Mouse (Mus musculus): ENCODE results near the gene Ints13. TPM values are rescaled to one million over a fixed set of nuclear protein-coding genes. Genes with fewer than 3 reads are reported as not detected.

The Ints13 gene
- polyA plus RNA-seq, 1 experiment, result 67.3 TPM

DNA sequence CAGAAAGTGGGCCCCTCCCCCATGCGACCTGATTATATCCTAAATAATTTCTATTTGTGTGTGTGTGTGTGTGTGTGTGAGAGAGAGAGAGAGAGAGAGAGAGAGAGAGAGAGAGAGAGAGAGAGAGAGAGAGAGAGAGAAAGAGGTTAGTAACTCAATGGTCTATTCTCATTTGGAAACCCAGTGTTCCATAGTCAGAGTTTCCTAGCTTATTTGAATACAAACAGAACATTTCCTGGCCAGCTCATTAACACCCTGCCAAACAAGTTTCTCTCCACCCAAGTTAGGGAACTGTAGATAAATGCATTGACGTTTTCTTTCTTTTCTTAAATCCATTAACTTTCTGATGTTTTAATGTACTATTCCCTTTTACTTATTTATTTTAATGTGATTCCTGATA, 39.6 kb downstream of the Ints13 start:
- 79% methylated on average over 2 of the region's 2 CpGs for WGBS
- no peaks in the 10 kb centered on the region for H3K4me1 ChIP-seq (ENCODE audit: control insufficient read depth, insufficient read depth, low read length)
- H3K27me3 ChIP-seq (ENCODE audit: control insufficient read depth, insufficient read depth, low read length), result no peaks in the 10 kb centered on the region
- no peak for DNase-seq
- no peak overlapping the region for H3K27ac ChIP-seq (ENCODE audit: insufficient read depth, low read length)
- no peak overlapping the region for H3K4me3 ChIP-seq (replicated peaks; ENCODE audit: insufficient read depth, low read depth, low read length)
- TF ChIP-seq CTCF (IDR thresholded peaks at IDR 0.05; ENCODE audit: borderline replicate concordance, insufficient read depth, low read depth, low read length), result no peak
- no peak for TF ChIP-seq POLR2A (IDR thresholded peaks at IDR 0.05; ENCODE audit: borderline replicate concordance, insufficient read depth, low read length)

DNA sequence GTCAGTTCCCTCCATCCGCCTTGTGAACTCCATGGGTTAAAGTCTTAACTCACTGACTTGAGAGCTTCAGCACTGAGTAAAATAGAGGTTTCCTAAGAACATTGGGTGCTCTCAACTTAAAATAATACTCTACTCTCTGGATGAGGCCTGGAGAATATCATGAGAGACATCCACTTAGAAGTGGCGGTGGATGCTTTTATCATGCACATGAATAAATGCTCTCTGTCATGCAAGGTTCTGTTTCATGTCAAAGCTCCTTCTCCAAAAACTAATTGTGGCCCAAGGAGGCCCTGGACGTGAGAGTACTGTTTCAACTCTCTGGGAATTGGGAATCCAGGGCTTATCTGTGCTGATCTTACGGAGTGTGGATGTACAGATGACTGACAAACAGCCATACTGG, 40.5 kb downstream of the Ints13 start:
- DNase-seq, result no peak
- no peak overlapping the region for H3K27ac ChIP-seq (ENCODE audit: insufficient read depth, low read length)
- 97% methylated on average over 4 of the region's 4 CpGs for WGBS
- H3K4me1 ChIP-seq (ENCODE audit: control insufficient read depth, insufficient read depth, low read length), result no peaks in the 10 kb centered on the region
- no peaks in the 10 kb centered on the region for H3K27me3 ChIP-seq (ENCODE audit: control insufficient read depth, insufficient read depth, low read length)
- no peak overlapping the region for H3K4me3 ChIP-seq (replicated peaks; ENCODE audit: insufficient read depth, low read depth, low read length)
- TF ChIP-seq POLR2A (IDR thresholded peaks at IDR 0.05; ENCODE audit: borderline replicate concordance, insufficient read depth, low read length), result no peak
- TF ChIP-seq CTCF (IDR thresholded peaks at IDR 0.05; ENCODE audit: borderline replicate concordance, insufficient read depth, low read depth, low read length), result no peak

DNA sequence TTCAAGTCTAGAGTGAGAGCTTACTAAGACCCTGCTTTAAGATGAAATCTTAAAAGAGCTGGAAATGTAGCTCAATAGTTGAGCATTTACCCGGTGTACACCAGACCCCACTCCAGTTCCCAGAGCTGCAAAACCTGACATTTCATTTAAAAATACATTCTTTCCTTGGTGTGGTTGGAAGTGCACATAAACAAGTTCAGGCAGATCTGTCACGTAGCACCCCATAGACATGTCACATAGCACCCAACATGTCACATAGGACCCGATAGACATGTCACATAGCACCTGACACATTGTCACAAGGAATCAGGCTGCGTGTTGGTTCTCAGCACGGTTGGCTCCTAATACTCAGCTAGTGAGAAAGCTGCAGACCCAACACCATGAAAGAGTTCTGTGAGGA, 42.1 kb downstream of the Ints13 start:
- Histone ChIP-seq H3K4me3 (replicated peaks; ENCODE audit: insufficient read depth, low read depth, low read length) (no peak overlapping the region), H3K27ac (ENCODE audit: insufficient read depth, low read length) (no peak overlapping the region), H3K4me1 (ENCODE audit: control insufficient read depth, insufficient read depth, low read length) (no peaks in the 10 kb centered on the region), H3K27me3 (ENCODE audit: control insufficient read depth, insufficient read depth, low read length) (no peaks in the 10 kb centered on the region)
- TF ChIP-seq CTCF (IDR thresholded peaks at IDR 0.05; ENCODE audit: borderline replicate concordance, insufficient read depth, low read depth, low read length) (no peak), POLR2A (IDR thresholded peaks at IDR 0.05; ENCODE audit: borderline replicate concordance, insufficient read depth, low read length) (no peak)
- no peak for DNase-seq
- 96% methylated on average over 5 of the region's 5 CpGs for WGBS

DNA sequence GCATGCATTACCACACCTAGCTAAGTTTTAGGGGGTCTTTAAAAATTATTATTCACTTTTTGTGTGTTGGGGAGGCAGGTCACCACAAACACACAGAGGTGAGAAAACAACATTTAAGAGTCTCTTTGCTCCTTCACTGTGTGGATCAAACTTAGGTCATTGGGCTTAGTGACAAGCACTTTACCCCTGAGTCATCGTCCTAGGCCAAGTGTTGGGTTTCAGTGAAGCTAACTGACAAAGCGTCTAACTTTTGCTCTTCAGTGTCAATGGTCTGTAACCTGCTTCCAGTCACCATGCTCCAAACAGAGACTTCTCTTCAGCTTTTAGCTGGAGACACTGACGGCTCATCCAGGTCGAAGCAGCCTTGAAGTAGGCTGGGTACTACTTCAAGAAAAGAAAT, 44.5 kb downstream of the Ints13 start:
- no peak overlapping the region for H3K4me3 ChIP-seq (replicated peaks; ENCODE audit: insufficient read depth, low read depth, low read length)
- no peak for TF ChIP-seq POLR2A (IDR thresholded peaks at IDR 0.05; ENCODE audit: borderline replicate concordance, insufficient read depth, low read length)
- H3K27ac ChIP-seq (ENCODE audit: insufficient read depth, low read length), result no peak overlapping the region
- 92% methylated on average over 4 of the region's 4 CpGs for WGBS
- no peaks in the 10 kb centered on the region for H3K27me3 ChIP-seq (ENCODE audit: control insufficient read depth, insufficient read depth, low read length)
- DNase-seq, result no peak
- H3K4me1 ChIP-seq (ENCODE audit: control insufficient read depth, insufficient read depth, low read length), result no peaks in the 10 kb centered on the region

DNA sequence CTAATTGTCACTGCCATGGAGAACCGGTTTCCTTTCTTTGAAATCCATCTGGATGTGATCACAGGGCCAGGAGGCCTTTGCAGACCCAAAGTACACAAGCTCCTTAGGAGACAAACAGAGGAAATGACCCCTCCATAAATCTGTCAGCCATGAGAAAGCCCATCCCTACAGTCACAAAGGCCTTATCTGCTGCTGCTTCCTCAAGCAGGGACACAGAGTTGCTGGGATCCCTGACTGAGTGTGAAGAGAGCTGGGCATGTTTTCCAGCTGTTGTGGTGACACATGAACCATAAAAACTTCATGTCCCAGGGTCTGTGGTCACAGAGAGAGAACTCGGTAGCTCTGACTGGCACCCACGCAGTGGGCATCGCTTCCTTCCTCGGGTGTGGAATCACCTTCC, 46.9 kb downstream of the Ints13 start:
- no peak for TF ChIP-seq CTCF (IDR thresholded peaks at IDR 0.05; ENCODE audit: borderline replicate concordance, insufficient read depth, low read depth, low read length)
- H3K4me1 ChIP-seq (ENCODE audit: control insufficient read depth, insufficient read depth, low read length), result no peaks in the 10 kb centered on the region
- H3K4me3 ChIP-seq (replicated peaks; ENCODE audit: insufficient read depth, low read depth, low read length), result no peak overlapping the region
- no peak for DNase-seq
- WGBS, result 89% methylated on average over 5 of the region's 5 CpGs
- no peaks in the 10 kb centered on the region for H3K27me3 ChIP-seq (ENCODE audit: control insufficient read depth, insufficient read depth, low read length)
- no peak overlapping the region for H3K27ac ChIP-seq (ENCODE audit: insufficient read depth, low read length)

DNA sequence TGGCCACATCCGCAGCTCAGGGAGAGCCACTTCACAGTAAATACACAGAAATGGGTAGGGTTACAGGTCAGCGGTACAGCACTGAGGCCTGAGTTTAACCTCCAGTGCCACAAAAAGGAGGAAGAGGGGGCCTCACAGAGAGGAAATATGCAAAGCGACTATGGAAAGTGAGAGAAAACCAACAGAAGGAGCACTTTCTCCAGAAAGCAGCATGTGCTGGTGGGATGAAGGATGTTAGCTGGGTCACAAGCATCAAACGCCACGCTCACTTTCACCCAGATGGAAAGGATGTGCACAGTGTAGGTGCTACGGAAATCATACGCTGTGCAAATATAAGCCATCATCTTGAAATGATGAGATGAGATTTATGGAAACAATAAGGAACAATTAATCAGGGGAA, 47.3 kb downstream of the Ints13 start:
- TF ChIP-seq CTCF (IDR thresholded peaks at IDR 0.05; ENCODE audit: borderline replicate concordance, insufficient read depth, low read depth, low read length), result no peak

DNA sequence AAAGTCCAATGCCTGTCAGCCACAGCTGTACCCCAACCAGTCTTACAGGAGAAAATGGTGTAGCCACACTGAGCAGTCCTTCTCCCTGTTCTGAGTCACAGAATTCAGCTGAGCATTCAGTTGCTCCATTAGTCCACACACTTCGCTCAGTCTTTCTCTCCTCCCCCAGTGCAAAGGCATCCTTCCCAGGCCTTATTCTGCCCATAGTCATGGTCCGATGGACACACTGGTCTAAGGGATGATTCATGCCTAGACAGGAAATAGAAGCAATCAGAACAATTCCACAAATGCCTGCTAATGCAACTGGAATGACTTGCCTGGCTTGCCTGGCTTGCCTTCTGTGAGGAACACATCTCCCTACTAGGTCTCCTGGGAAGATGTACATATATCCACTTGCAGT, 50.1 kb downstream of the Ints13 start:
- Histone ChIP-seq H3K4me3 (replicated peaks; ENCODE audit: insufficient read depth, low read depth, low read length) (no peak overlapping the region), H3K4me1 (ENCODE audit: control insufficient read depth, insufficient read depth, low read length) (no peaks in the 10 kb centered on the region), H3K27me3 (ENCODE audit: control insufficient read depth, insufficient read depth, low read length) (no peaks in the 10 kb centered on the region), H3K27ac (ENCODE audit: insufficient read depth, low read length) (no peak overlapping the region)
- TF ChIP-seq POLR2A (IDR thresholded peaks at IDR 0.05; ENCODE audit: borderline replicate concordance, insufficient read depth, low read length), result no peak
- no peak for TF ChIP-seq CTCF (IDR thresholded peaks at IDR 0.05; ENCODE audit: borderline replicate concordance, insufficient read depth, low read depth, low read length)
- 91% methylated on average over 2 of the region's 2 CpGs for WGBS
- DNase-seq, result no peak

More for the DNA sequence above, 47.3 kb downstream of the Ints13 start:
- WGBS, result 96% methylated on average over 7 of the region's 7 CpGs
- no peaks in the 10 kb centered on the region for H3K27me3 ChIP-seq (ENCODE audit: control insufficient read depth, insufficient read depth, low read length)
- H3K27ac ChIP-seq (ENCODE audit: insufficient read depth, low read length), result no peak overlapping the region
- DNase-seq, result no peak
- no peaks in the 10 kb centered on the region for H3K4me1 ChIP-seq (ENCODE audit: control insufficient read depth, insufficient read depth, low read length)
- H3K4me3 ChIP-seq (replicated peaks; ENCODE audit: insufficient read depth, low read depth, low read length), result no peak overlapping the region

DNA sequence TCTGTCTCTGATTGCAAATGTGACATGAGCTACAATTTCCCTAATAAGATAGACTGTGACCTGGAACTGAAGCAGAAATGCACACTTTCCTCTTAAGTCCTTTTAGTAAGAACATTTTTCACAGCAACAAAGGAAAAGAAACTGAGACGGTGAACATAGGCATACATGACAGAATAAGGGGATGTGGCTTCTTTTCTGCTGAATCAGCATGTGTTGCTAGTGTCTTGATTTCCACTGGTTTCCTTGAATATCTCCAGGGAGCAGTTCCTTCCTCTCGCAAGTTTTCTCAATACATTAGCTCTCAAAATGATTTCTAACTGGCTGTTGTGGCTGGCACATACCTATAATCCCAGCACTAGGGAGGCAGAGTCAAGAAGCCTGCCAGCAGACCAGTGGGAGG, 52.1 kb downstream of the Ints13 start:
- TF ChIP-seq POLR2A (IDR thresholded peaks at IDR 0.05; ENCODE audit: borderline replicate concordance, insufficient read depth, low read length), result no peak
- no peak for TF ChIP-seq CTCF (IDR thresholded peaks at IDR 0.05; ENCODE audit: borderline replicate concordance, insufficient read depth, low read depth, low read length)
- 76% methylated on average over 2 of the region's 2 CpGs for WGBS
- H3K4me1 ChIP-seq (ENCODE audit: control insufficient read depth, insufficient read depth, low read length), result no peaks in the 10 kb centered on the region
- H3K27ac ChIP-seq (ENCODE audit: insufficient read depth, low read length), result no peak overlapping the region
- no peaks in the 10 kb centered on the region for H3K27me3 ChIP-seq (ENCODE audit: control insufficient read depth, insufficient read depth, low read length)
- no peak overlapping the region for H3K4me3 ChIP-seq (replicated peaks; ENCODE audit: insufficient read depth, low read depth, low read length)
- no peak for DNase-seq

Measured in cerebellum, adult 2 months (tissue).